Mouse (Mus musculus): ENCODE data around the gene Actn4. TPM values are rescaled to one million over a fixed set of nuclear protein-coding genes. Genes with fewer than 3 reads are reported as not detected.

The Actn4 gene
- polyA plus RNA-seq, 1 experiment from 2014 or later: 260 TPM

DNA sequence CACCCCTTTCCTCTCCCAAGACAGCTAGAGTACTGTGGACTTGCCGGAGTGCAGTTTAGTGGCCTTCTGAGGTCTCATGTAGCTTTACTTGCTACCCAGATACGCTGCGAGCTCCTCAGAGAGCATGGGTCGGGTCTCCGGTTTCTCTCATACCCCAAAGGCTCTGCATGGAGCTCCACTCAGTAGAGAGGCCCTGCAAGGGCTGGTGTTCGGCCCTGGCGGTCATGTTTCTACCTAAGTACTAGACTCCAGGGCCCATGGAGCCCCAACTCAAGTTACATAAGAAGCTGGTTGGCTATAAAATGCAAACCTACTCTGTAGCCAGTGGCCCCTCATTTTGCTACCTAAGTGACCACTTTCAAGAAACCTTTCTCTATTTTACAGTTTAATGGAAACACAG is 13.4 kb downstream of the Actn4 start:
- H3K4me2 ChIP-seq (ENCODE audit: low read depth, low read length): peak overlapping the region; percentile 22; the same call in 1 of the 2 replicates
- H3K27ac ChIP-seq (ENCODE audit: low read length): peak overlapping the region; percentile 98
- H3K4me3 ChIP-seq (ENCODE audit: low read length): no peak overlapping the region
- 75% methylated on average over 7 of the region's 7 CpGs for WGBS
- H3K27me3 ChIP-seq (ENCODE audit: control insufficient read depth, insufficient read depth, low read length): no peaks in the 10 kb centered on the region
- ATAC-seq (replicated peaks; ENCODE audit: extremely low read depth, insufficient read depth, low FRiP score): no peak
- peaks cover 3% of the 10 kb centered on the region; the same call in 1 of the 2 replicates for H3K36me3 ChIP-seq (ENCODE audit: control insufficient read depth, insufficient read depth)
- H3K9me3 ChIP-seq (replicated peaks; ENCODE audit: control insufficient read depth, low read length): no peaks in the 10 kb centered on the region
- H3K9ac ChIP-seq (ENCODE audit: low read length): peak overlapping the region; percentile 53
- H3K4me1 ChIP-seq (ENCODE audit: control insufficient read depth, insufficient read depth, low read length): peaks cover 96% of the 10 kb centered on the region

DNA sequence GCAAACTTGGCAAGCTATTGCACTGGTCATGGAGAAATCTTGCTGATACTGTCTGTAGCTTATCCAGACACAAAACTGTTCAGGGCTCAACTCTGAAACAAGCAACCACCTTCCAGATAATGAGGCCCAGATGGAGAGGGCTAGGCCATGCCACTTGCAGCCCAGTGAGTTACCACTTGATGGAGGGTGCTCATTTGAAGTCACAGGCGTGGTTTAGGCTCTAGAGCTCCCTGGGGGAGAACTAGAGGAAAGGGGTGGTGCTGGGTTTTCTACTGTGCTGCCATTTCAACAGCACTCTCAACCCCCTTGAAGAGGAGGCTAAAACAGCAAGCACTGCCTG is 15.9 kb downstream of the Actn4 start:
- Histone ChIP-seq H3K4me3 (ENCODE audit: low read length) (no peak overlapping the region), H3K4me2 (ENCODE audit: low read depth, low read length) (peak overlapping the region; percentile 52), H3K9me3 (replicated peaks; ENCODE audit: control insufficient read depth, low read length) (no peaks in the 10 kb centered on the region), H3K36me3 (ENCODE audit: control insufficient read depth, insufficient read depth) (peaks cover 3% of the 10 kb centered on the region; the same call in 1 of the 2 replicates), H3K27ac (ENCODE audit: low read length) (peak overlapping the region; percentile 98), H3K4me1 (ENCODE audit: control insufficient read depth, insufficient read depth, low read length) (peaks cover 93% of the 10 kb centered on the region), H3K9ac (ENCODE audit: low read length) (peak overlapping the region; percentile 74), H3K27me3 (ENCODE audit: control insufficient read depth, insufficient read depth, low read length) (no peaks in the 10 kb centered on the region)
- peak; percentile 15; the same call in 1 of the 2 replicates for ATAC-seq (replicated peaks; ENCODE audit: extremely low read depth, insufficient read depth, low FRiP score)
- 12% methylated on average over 1 of the region's 1 CpGs for WGBS

DNA sequence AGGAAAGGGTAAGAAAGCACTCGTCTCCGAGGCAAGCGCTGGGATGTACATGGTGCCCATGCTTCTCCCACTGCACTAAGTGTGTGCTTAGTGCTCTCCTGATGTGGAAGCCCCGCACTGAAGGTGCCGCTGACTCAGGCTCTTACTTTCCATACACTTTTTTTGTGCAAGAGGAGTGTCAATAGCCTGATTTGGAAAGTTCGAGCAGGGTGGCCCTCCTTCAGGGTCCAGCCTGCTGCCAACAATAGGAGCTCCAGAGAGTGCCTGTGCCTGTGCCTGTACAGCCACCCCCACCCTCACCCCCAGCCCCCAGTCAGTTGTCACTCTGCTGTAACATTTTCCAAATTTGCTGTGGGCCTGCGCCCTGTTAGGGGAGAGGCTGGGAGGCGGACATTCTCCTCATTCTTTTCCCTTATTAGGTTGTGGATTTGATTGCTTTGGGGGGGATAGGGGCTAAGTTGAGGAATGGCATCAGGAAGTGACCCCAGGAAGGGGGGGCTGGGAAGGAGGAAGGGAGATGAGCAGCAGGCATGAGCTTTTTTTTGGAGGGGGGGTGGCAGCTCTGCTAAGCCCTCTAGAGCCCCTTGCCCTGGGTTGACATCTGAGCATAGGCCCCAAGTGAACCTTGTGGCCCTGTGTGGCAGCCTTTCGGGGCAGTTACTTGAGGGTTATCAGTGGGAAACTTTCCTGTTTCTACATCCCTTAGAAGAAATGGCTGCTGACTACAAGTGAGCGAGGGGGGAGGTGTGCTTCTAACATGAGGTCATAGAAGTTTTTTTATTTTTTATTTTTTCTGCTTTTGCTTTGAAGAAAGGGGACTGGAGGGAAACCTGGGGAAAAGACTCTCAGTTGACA is 16.5 kb downstream of the Actn4 start:
- Histone ChIP-seq H3K27me3 (ENCODE audit: control insufficient read depth, insufficient read depth, low read length) (no peaks in the 10 kb centered on the region), H3K27ac (ENCODE audit: low read length) (peak overlapping the region; percentile 98), H3K36me3 (ENCODE audit: control insufficient read depth, insufficient read depth) (peaks cover 3% of the 10 kb centered on the region; the same call in 1 of the 2 replicates), H3K9ac (ENCODE audit: low read length) (peak overlapping the region; percentile 74), H3K4me2 (ENCODE audit: low read depth, low read length) (peak overlapping the region; percentile 52), H3K4me3 (ENCODE audit: low read length) (peak overlapping the region; percentile 10; the same call in 1 of the 2 replicates), H3K9me3 (replicated peaks; ENCODE audit: control insufficient read depth, low read length) (no peaks in the 10 kb centered on the region), H3K4me1 (ENCODE audit: control insufficient read depth, insufficient read depth, low read length) (peaks cover 93% of the 10 kb centered on the region)
- peak; percentile 86 for ATAC-seq (replicated peaks; ENCODE audit: extremely low read depth, insufficient read depth, low FRiP score)
- 8% methylated on average over 10 of the region's 10 CpGs for WGBS

DNA sequence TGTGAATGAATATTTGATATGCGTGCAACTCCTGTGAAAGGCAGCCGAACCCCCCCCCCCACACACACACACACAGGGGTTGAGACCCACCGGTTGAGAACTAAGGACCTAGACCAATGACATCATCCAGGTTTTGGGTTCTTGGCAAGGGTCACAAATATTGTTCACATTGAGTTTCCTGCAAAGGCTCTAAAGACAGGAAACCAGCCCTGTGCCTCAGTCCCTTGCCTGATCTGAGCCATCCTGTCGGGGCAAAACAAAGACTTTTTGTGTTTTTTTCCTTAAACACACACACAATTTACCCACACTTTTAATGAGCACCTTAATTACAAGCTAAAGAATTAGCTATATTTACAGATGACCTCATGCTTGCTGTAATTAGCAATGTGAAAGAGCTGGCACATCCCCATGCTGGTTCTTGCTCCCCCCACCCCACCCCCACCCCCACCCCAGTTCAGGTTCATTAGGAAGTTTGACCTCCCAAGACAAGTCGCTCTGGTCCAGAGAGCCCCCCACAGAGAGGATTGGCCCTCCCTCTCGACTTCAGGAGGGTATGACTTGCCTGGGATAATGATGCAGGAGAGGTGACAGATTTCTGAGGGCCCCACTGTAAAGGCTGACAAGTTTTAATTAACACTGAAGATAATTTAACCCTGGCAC is 17.3 kb downstream of the Actn4 start:
- no peak for ATAC-seq (replicated peaks; ENCODE audit: extremely low read depth, insufficient read depth, low FRiP score)
- peaks cover 95% of the 10 kb centered on the region for H3K4me1 ChIP-seq (ENCODE audit: control insufficient read depth, insufficient read depth, low read length)
- peak overlapping the region; percentile 98 for H3K27ac ChIP-seq (ENCODE audit: low read length)
- WGBS: 37% methylated on average over 6 of the region's 6 CpGs
- no peaks in the 10 kb centered on the region for H3K36me3 ChIP-seq (ENCODE audit: control insufficient read depth, insufficient read depth)
- H3K9ac ChIP-seq (ENCODE audit: low read length): peak overlapping the region; percentile 74
- peak overlapping the region; percentile 10; the same call in 1 of the 2 replicates for H3K4me3 ChIP-seq (ENCODE audit: low read length)
- peak overlapping the region; percentile 52 for H3K4me2 ChIP-seq (ENCODE audit: low read depth, low read length)
- no peaks in the 10 kb centered on the region for H3K9me3 ChIP-seq (replicated peaks; ENCODE audit: control insufficient read depth, low read length)
- no peaks in the 10 kb centered on the region for H3K27me3 ChIP-seq (ENCODE audit: control insufficient read depth, insufficient read depth, low read length)

DNA sequence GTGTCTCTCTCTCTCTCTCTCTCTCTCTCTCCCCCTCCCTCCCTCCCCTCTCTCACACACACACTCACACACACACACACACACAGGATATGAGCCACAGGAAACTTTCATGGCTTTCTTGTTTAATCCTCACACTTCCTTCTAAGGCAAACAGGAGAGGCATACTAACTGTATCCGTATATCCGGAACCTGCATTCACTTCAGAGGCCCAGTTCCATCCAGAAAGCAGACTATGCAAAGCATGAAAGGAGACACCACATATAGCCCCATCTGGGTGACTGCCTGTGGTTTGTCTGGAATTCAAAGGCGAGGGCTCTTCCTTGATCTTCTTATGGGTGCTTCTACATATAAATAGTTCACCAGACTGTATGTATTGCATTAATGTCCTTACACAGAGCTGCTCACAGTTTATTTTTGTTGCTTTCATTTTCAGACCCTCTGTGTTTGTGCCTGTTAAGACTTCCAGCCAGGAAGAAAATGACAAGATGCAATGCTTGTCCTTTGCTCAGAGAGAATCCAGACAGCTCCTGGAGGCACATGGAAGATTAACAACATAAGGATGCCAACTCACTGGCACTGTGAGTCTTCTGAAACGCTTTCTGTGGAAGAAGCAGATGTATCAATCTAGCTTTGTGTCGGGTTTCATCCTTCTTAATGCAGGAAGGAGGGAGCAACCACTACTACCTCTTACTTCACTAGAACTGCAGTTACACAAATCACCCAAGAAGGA is 18.5 kb downstream of the Actn4 start:
- Histone ChIP-seq H3K27me3 (ENCODE audit: control insufficient read depth, insufficient read depth, low read length) (no peaks in the 10 kb centered on the region), H3K4me1 (ENCODE audit: control insufficient read depth, insufficient read depth, low read length) (peaks cover 95% of the 10 kb centered on the region), H3K36me3 (ENCODE audit: control insufficient read depth, insufficient read depth) (no peaks in the 10 kb centered on the region), H3K9me3 (replicated peaks; ENCODE audit: control insufficient read depth, low read length) (no peaks in the 10 kb centered on the region), H3K9ac (ENCODE audit: low read length) (peak overlapping the region; percentile 59), H3K27ac (ENCODE audit: low read length) (peak overlapping the region; percentile 98), H3K4me2 (ENCODE audit: low read depth, low read length) (peak overlapping the region; percentile 35; the same call in 1 of the 2 replicates), H3K4me3 (ENCODE audit: low read length) (no peak overlapping the region)
- ATAC-seq (replicated peaks; ENCODE audit: extremely low read depth, insufficient read depth, low FRiP score): no peak
- 36% methylated on average over 5 of the region's 5 CpGs for WGBS

DNA sequence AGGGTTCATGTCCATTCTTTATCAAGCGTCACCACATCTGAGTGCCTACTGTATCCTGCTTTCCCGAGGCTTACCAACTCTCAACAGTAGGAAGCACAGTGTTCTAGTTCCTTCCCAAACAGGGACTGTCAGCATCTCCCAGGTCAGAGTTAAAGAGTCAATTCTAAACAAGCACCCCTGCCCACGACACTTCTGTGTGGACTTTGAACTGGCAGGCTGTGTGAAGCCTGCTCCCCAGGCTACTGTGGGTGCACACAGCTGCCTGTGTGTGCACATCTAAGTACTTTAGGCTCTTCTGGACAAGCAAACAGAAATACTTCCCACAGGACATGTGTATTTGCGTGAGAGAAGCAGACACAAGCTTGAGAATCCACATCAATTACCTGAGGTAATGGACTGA is 20.6 kb downstream of the Actn4 start:
- no peaks in the 10 kb centered on the region for H3K36me3 ChIP-seq (ENCODE audit: control insufficient read depth, insufficient read depth)
- 38% methylated on average over 4 of the region's 4 CpGs for WGBS
- H3K4me1 ChIP-seq (ENCODE audit: control insufficient read depth, insufficient read depth, low read length): peaks cover 93% of the 10 kb centered on the region
- H3K27ac ChIP-seq (ENCODE audit: low read length): peak overlapping the region; percentile 98
- ATAC-seq (replicated peaks; ENCODE audit: extremely low read depth, insufficient read depth, low FRiP score): no peak
- no peaks in the 10 kb centered on the region for H3K9me3 ChIP-seq (replicated peaks; ENCODE audit: control insufficient read depth, low read length)
- no peak overlapping the region for H3K4me3 ChIP-seq (ENCODE audit: low read length)
- H3K9ac ChIP-seq (ENCODE audit: low read length): peak overlapping the region; percentile 66
- H3K27me3 ChIP-seq (ENCODE audit: control insufficient read depth, insufficient read depth, low read length): no peaks in the 10 kb centered on the region
- H3K4me2 ChIP-seq (ENCODE audit: low read depth, low read length): peak overlapping the region; percentile 7; the same call in 1 of the 2 replicates

DNA sequence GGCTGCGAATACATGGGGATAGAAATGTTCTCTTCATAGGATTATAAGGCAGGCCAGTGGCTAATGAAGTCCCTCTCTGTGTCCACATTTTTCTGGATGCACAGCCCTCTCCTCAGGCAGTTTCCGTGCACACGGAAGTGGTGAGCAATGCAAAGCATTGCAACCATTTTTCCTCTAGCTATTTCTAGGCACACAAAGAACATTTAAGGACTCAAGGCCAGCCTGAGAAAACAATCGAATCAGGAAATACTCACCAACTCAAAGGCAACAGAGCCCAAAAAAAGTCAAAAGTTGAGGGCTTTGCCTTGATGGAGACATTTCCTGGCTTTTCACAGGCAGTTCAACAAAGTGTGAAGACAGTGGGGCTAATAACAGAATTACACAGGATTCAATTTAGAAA is 21.0 kb downstream of the Actn4 start:
- 33% methylated on average over 4 of the region's 4 CpGs for WGBS
- Histone ChIP-seq H3K9me3 (replicated peaks; ENCODE audit: control insufficient read depth, low read length) (no peaks in the 10 kb centered on the region), H3K27me3 (ENCODE audit: control insufficient read depth, insufficient read depth, low read length) (no peaks in the 10 kb centered on the region), H3K4me1 (ENCODE audit: control insufficient read depth, insufficient read depth, low read length) (peaks cover 93% of the 10 kb centered on the region), H3K4me2 (ENCODE audit: low read depth, low read length) (no peak overlapping the region), H3K27ac (ENCODE audit: low read length) (peak overlapping the region; percentile 98), H3K9ac (ENCODE audit: low read length) (peak overlapping the region; percentile 66), H3K4me3 (ENCODE audit: low read length) (no peak overlapping the region), H3K36me3 (ENCODE audit: control insufficient read depth, insufficient read depth) (no peaks in the 10 kb centered on the region)
- ATAC-seq (replicated peaks; ENCODE audit: extremely low read depth, insufficient read depth, low FRiP score): no peak

DNA sequence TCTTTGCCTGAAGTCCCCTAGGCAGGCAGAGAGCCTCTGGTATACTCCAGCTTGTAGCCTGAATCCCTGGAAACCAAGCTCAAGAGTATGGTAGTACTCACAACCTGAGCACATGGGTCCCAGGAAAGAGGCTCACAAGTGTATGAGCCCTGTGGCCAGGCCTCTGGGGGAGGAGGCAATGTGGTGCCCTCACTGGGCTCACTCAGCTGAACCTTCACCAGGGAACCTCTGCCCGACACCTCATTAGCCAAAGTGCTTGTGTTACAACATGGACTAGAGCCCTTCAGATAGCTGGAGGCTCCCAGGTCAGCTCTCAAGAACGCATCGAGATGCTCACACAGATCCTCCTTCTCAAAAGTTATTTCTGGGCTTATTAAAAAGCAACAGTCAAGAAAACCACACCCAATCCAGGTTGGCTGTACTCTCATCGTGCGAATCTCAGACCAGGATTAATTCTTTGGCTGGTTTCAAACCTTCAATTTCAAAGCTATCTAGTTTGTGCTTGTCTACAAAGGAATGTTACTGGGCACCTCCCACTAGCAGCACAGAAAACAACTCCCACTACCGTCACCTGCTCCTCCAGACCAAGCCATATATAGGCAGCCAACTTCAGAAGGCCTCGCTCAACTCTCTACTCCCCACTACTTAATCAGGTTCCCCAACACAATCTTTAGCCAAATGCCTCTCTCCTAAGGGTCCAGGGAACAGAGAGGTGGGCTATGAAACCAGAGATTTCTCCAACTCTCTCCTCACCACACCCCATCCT is 22.5 kb downstream of the Actn4 start:
- no peak overlapping the region for H3K4me2 ChIP-seq (ENCODE audit: low read depth, low read length)
- peak overlapping the region; percentile 98 for H3K27ac ChIP-seq (ENCODE audit: low read length)
- H3K36me3 ChIP-seq (ENCODE audit: control insufficient read depth, insufficient read depth): no peaks in the 10 kb centered on the region
- peak overlapping the region; percentile 44 for H3K9ac ChIP-seq (ENCODE audit: low read length)
- ATAC-seq (replicated peaks; ENCODE audit: extremely low read depth, insufficient read depth, low FRiP score): peak; percentile 50
- no peak overlapping the region for H3K4me3 ChIP-seq (ENCODE audit: low read length)
- 42% methylated on average over 7 of the region's 7 CpGs for WGBS
- H3K27me3 ChIP-seq (ENCODE audit: control insufficient read depth, insufficient read depth, low read length): no peaks in the 10 kb centered on the region
- peaks cover 89% of the 10 kb centered on the region for H3K4me1 ChIP-seq (ENCODE audit: control insufficient read depth, insufficient read depth, low read length)
- H3K9me3 ChIP-seq (replicated peaks; ENCODE audit: control insufficient read depth, low read length): no peaks in the 10 kb centered on the region

Data from heart, embryonic 16.5 days (tissue).